Mouse (Mus musculus) embryonic fibroblast, embryonic 13.5 days (primary cell): ENCODE measurements around the gene Ptbp1. TPM values are rescaled to one million over a fixed set of nuclear protein-coding genes. Genes with fewer than 3 reads are reported as not detected.

Experiments used
- H3K27ac ChIP-seq: 2 replicates; pipeline ENCODE4 v1.5.1; 2012; ENCODE audit warnings: low read length, control low read depth, inconsistent platforms; ENCODE audit not compliant: insufficient read depth
- H3K4me1 ChIP-seq: 2 replicates; pipeline ENCODE4 v1.6.1; 2011; ENCODE audit warnings: low read length; ENCODE audit not compliant: control insufficient read depth, insufficient read depth
- H3K4me3 ChIP-seq: 2 replicates; pipeline ENCODE4 v1.5.1; 2011; ENCODE audit warnings: mild to moderate bottlenecking, control low read depth, low read length; ENCODE audit not compliant: insufficient read depth
- CTCF ChIP-seq: IDR thresholded peaks from 2 replicates; pipeline ENCODE4 v1.5.1; 2011; ENCODE audit warnings: mild to moderate bottlenecking, control low read depth, low read length, moderate library complexity, borderline replicate concordance; ENCODE audit not compliant: insufficient read depth
- POLR2A ChIP-seq: IDR thresholded peaks from 2 replicates; pipeline ENCODE4 v1.6.1; 2011; ENCODE audit warnings: low read depth, mild to moderate bottlenecking, control low read depth, low read length, moderate library complexity
- polyA plus RNA-seq: library from polyadenylated mRNA; stranded (reverse); fragments of >200 nt; gene quantifications from 2 replicates; pipeline ENCODE4 v1.2.4, GENCODE M21; 2011; ENCODE audit warnings: low read depth; ENCODE audit not compliant: missing spikeins, insufficient read length

The Ptbp1 gene
- polyA plus RNA-seq, 1 experiment, result 422 TPM

DNA sequence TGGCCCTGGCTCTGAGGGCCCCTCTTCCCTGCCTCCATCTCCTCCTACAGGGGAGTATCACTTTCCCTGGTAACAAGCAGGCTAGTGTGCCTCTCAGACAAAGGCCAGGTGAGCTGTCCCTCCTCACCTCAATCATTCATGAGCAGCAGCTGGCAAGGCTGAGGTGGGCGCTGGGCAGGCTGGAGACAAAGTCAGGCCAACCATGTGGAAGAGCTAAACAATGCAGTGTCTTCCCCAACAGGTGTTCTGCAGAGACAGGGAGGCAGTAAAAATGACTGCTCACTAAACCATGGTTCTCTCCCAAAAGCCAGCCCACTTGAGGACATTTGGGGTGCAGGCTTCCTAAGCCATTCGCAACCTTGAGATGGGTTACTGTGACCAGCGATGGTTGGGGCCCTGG, 2.6 kb upstream of the Ptbp1 start:
- Histone ChIP-seq H3K27ac (peak overlapping the region; percentile 96), H3K4me1 (peaks cover 13% of the 10 kb centered on the region; the same call in 1 of the 2 replicates), H3K4me3 (no peak overlapping the region)
- TF ChIP-seq CTCF (no peak), POLR2A (no peak)

DNA sequence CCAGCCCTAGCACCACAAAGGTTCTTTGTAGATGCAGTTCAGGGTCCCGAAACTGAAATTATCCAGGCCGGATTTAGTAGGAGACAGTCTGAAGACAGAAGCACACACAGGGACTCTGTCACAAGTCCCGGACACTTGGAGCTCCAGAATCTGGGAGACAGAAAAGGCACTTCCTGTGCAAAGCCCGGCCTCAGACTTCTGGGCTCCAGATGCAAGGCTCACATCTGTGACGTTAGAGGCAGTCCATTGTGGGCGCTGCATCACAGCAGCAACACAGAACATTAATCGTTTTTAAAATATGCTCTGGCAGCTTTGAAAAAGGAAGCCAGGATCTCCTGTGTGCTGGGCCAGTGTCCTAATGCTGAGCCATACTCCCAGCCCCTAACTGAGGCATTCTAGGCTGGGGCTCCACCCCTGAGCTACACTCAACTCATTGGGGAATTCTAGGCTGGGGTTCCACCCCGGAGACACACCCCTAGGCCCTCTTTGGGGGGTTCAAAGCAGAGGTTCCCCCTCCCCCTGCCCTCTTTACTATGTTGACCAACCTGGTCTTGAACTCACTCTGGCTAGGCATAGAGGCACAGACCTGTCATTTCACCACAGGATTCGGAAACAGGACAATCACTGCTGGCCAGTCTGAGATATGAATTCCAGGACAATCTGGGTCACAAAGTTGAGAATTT, 2.0 kb upstream of the Ptbp1 start:
- no peak for TF ChIP-seq CTCF
- TF ChIP-seq POLR2A, result peak; percentile 51
- Histone ChIP-seq H3K4me1 (peaks cover 13% of the 10 kb centered on the region; the same call in 1 of the 2 replicates), H3K4me3 (no peak overlapping the region), H3K27ac (peak overlapping the region; percentile 96)

DNA sequence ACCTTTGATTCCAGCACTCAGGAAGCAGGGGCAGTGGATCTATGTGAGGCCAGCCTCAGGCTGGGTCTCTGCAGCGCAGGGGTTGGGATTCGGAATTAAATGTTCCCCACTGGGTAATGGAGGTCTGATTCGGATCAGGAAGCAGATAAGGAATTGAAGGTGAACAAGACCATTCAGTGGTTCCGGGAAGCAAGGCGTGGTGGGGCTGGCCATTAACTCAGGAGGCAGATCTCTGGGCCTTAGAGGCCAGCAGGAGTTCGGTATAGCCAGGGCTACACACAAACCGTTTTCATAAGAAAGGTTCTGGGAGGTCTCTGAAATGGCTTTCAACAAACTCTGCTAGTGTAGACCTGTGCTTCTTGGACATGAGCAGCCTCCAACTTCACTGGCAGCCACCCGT, 1.4 kb upstream of the Ptbp1 start:
- no peak for TF ChIP-seq CTCF
- TF ChIP-seq POLR2A, result no peak
- Histone ChIP-seq H3K4me3 (peak overlapping the region; percentile 18; the same call in 1 of the 2 replicates), H3K27ac (peak overlapping the region; percentile 96), H3K4me1 (peaks cover 13% of the 10 kb centered on the region; the same call in 1 of the 2 replicates)

DNA sequence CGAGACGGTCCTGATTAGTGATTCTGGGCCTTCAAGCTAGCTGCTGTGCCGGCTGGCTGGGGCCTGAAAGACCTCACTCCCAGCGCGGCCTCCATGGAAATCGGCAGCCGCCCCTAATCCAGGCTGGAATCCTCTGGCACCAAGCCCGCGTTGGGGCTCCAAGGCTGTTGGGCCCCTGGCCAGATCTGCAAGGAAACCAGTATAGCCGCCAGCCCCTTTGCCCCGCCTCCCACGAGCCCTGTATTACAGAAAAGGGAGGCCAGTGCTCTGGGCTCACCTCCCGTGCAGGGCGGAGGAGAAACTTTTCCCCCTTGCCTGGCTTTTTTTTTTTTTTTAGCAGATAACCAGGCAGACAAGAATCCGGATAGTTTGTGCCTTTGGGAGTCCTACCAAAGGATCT, 835 bp upstream of the Ptbp1 start:
- peak overlapping the region; percentile 96 for H3K27ac ChIP-seq
- TF ChIP-seq POLR2A (peak; percentile 55; the same call in 1 of the 2 replicates), CTCF (no peak)
- H3K4me1 ChIP-seq, result peaks cover 13% of the 10 kb centered on the region; the same call in 1 of the 2 replicates
- H3K4me3 ChIP-seq, result peak overlapping the region; percentile 39

DNA sequence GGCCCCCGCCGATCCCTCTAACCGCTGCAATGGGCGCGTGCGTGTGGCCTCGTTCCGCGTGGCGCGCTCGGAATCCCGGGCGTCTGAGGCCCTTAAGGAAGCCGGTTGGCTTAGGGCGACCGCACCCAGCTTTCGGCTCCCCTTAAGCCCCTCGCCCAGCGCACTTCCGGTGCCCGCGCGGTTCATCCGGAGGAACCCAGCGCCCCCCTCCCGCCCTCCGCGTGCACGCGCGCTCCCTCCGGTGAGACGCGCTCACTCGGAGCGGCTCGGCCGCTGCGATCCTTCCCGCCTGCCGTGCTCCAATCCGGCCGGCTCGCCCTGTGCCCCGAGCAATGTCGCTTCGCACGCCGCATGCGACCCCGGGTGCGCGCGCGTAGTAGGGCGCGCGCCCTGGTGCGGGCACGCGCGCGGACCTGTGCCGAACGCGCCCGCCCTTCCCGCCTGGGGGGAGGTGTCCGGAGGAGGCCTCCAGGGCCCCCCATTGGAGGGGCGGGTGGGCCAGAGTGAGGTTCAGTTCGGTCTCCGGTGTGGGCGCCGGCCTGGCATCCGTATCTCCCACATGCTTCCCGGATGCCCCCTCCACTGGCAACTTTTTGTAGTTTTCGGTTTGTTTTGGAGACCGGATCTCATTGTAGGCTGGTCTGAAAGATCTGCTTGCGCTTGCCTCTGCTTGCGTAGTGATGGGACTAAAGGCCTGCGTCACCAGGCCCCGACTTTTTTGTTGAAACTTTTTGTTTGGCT, 744 bp downstream of the Ptbp1 start:
- peak overlapping the region; percentile 97 for H3K4me3 ChIP-seq
- peaks cover 13% of the 10 kb centered on the region; the same call in 1 of the 2 replicates for H3K4me1 ChIP-seq
- peak overlapping the region; percentile 94 for H3K27ac ChIP-seq
- TF ChIP-seq POLR2A, result no peak; the same call in none of the 2 replicates

DNA sequence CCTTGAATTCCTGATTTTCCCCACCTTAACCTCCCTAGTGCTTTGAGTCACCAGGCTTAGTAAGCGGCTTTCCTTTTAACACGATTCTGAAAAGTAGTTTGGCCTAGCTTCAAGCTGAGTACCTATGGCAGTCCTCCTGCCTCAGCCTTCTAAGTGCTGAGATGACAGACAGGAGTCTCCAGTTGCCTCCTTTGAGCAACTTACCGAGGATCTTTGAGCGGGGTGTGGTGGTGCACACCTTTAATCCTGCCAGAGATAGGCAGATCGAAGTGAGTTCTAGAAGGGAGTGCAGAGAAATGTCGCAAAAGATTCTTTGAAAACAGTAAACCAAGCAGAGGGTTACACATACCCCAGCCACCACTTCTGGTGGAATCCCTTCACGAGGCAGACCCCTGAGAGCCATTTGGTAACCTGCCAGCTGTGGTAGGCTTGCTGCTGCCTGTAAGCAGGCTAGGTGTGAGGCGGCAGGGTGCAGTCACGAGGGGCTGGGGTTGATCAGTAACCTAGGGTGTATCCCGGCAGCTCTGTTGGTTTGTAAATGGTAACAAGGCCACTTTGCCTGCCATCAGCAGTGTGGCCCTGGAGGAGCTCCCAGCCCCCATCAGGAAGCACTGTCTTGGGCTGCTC, 1.4 kb downstream of the Ptbp1 start:
- no peak for TF ChIP-seq CTCF
- no peak; the same call in 1 of the 2 replicates for TF ChIP-seq POLR2A
- Histone ChIP-seq H3K27ac (peak overlapping the region; percentile 94), H3K4me1 (peaks cover 13% of the 10 kb centered on the region; the same call in 1 of the 2 replicates), H3K4me3 (peak overlapping the region; percentile 97)

DNA sequence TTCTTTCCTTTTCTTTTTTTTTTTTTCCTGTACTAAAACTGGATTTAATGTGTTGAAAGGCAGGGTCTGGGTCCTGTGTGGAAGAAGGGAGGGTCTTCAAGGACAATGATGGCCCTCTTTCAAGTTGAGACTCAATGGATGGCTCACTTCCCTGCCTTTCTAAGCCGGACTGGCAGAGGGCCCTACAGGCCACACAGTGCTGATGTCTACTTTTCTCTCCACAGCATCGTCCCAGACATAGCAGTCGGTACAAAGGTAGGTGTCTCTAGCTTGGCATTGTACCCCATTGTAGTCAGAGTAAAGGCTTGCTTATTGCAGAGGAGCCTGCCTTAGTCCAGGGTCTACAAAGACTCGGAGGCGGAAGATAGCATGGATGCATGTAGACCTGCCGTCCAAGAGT, 2.1 kb downstream of the Ptbp1 start:
- TF ChIP-seq CTCF (no peak), POLR2A (no peak)
- Histone ChIP-seq H3K27ac (no peak overlapping the region), H3K4me1 (peaks cover 13% of the 10 kb centered on the region; the same call in 1 of the 2 replicates), H3K4me3 (peak overlapping the region; percentile 97)

DNA sequence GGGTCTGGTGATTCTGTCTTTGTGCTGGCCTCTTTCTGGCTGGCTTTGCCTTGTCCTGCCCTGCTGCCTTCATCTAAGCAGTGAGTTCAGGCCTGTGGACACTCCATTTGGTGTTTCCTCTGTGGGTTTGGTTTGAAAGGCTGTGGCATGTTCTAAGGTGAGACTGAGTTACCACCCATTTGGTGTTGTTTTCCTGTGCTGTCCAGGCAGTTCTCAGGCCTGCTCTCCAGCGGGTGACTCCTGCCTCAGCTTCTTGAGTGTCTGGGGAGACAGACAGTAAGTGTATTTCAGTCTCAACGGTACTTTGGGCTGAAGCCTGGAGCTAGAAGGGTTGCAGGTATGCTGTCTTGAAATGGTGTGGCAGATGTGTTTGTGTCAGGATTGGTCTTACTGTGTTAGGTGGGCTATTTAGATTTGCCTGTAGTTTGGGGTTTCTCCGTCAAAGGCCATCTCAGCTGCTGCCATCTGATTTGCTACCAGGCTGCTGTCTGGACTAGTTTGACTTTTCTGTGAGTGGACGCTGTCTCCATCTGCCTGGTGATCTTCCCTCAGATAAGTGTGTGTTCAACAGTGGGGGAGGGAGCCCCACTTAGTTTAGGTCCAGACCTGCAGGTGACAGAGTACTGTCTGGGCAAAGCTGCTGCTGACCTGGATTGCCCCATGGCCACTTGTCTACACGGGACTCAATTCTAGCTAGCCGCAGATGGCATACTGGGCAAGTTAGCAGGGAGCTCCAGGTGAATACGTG, 2.7 kb downstream of the Ptbp1 start:
- Histone ChIP-seq H3K27ac (no peak overlapping the region), H3K4me3 (peak overlapping the region; percentile 97), H3K4me1 (peaks cover 9% of the 10 kb centered on the region; the same call in 1 of the 2 replicates)
- no peak for TF ChIP-seq POLR2A

DNA sequence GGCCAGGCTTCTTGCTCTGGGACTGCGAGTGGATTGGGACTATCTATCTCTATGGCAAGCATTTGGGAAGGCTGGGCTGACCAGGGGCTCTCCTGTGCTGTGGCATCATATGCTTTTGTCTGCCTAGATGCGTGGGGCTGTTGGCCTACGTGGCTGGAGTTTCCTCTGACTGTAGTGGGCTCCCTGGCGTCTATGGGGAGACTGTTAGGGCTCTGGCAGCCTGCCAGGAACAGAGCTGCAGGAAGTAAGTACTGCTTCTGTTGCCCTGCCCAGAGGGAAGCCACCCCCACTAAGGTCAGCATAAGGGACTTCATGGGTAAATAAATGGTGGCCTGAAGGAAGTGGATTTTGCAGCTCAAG, 3.2 kb downstream of the Ptbp1 start:
- TF ChIP-seq CTCF, result no peak
- no peak for TF ChIP-seq POLR2A
- Histone ChIP-seq H3K4me1 (peaks cover 5% of the 10 kb centered on the region; the same call in 1 of the 2 replicates), H3K27ac (no peak overlapping the region), H3K4me3 (peak overlapping the region; percentile 97)
